Mouse (Mus musculus) neutrophil, adult 5-6 weeks (primary cell): ENCODE results near the gene Apbb2. TPM values are rescaled to one million over a fixed set of nuclear protein-coding genes. Genes with fewer than 3 reads are reported as not detected.
A peak's percentile ranks its signal among the peaks of the same experiment; 100 is the strongest.

Source experiments
- ATAC-seq: fragments of 151-379, 151-347 bp; 2 replicates; pipeline ENCODE4 v1.8.0; 2017; ENCODE audit warnings: mild to moderate bottlenecking, moderate TSS enrichment; ENCODE audit not compliant: insufficient number of reproducible peaks, poor library complexity, low FRiP score, severe bottlenecking; ENCODE audit errors: extremely low read depth
- total RNA-seq: library from RNA; stranded (forward); fragments of 200-1000 nt; gene quantifications from 2 replicates; pipeline ENCODE4 v1.2.3, GENCODE M21; 2017

The Apbb2 gene
- total RNA-seq, 1 experiment from 2014 or later: 0.35 TPM

- ATAC-seq: no peak
Observed at GRCm38 (mm10) chr5:66406431-66406830, 212.2 kb downstream of the Apbb2 start.

- ATAC-seq: no peak
Observed at GRCm38 (mm10) chr5:66405731-66406399, 212.7 kb downstream of the Apbb2 start.

GRCm38 (mm10) chr5:66405305-66405704 is 213.3 kb downstream of the Apbb2 start:
- no peak for ATAC-seq

DNA sequence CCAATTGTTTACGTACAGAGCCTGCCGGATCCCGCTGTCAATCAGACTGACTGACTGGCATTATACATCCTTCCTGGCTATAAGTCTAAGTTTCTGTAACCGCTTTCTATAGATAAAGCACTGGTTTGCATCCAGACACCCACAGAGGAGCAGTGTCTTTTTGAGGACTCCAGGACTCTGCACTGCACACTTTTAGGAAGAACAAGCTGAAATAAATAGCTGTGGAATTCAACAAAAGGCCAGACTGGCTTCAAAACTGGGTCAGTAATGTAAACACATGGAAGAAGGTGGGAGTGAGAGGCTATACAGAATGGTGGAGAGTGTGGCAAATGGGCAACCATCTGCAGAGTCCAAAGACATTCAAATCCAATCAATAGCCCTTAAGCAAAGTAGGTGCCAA is 218.0 kb downstream of the Apbb2 start:
- ATAC-seq: no peak

DNA sequence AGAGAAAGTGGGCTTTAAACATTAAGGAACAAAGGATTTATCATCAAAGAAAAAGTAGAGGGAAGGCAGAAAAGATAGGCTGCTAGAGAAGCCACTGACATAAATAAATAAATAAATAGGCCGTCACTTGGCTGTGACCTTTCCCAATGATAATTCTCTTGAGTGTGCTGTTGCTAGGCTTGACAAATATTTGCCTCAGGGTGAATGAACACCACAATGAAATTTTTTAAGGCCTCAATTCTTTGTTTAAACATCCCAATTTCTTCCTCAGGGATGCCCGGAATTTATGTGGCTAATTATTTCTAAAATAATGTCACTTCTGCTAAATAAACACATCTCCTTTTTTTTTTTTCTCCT is 219.3 kb downstream of the Apbb2 start:
- ATAC-seq: no peak

GRCm38 (mm10) chr5:66398530-66399263 is 219.9 kb downstream of the Apbb2 start:
- ATAC-seq: no peak

- no peak for ATAC-seq
Observed at GRCm38 (mm10) chr5:66393767-66394446, 224.7 kb downstream of the Apbb2 start.

DNA sequence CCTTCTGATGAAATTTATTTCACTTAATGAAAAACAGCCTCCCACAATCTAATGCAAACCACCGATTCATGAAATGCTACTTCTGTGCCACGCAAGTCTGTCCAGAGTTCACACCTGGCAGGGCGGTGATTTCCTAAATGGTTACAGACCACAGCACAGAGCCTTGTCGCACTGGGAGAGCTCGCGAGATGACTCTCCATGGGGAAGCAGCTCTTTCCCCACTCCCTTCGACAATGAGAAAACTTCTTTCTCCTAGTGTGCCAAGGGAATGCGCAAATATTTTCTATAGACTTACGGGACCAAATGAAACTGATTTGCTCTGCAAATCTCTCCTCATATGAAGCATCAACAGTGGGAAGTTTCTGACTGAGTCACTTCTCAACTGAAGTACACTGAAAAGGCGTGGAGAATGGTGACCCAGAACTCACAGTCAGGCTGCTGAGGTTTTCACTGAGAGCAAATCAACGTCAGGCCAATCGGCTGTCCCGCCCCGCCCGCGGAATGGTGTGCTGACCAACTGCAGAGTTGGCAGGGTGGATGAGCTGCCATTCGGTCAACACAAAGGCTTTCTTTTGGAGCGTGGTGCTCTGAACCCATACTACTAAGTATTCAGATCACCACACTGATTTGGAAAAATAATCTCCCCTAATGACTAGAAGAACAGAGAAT is 225.6 kb downstream of the Apbb2 start:
- no peak for ATAC-seq

DNA sequence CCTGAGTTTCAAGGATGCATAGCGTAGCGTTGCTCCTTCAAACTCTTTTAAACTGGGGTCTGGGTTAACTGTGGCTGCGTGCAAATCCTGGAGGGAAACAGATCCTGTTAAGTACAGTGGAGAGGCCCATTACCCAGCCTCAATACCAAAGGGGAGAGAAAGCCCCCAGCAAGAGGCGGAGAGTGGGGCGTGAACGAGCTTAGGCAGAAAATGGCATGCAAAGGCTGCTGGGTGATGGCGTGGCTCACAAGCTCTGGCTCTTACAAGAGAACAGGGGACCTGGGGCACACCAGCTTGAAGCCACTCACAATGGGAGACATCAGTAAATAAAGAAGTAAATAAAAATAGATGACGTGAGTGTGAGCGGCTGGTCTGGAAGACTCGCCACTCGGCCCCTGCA is 226.8 kb downstream of the Apbb2 start:
- ATAC-seq: no peak

- ATAC-seq: no peak
Observed at GRCm38 (mm10) chr5:66391299-66391698, 227.3 kb downstream of the Apbb2 start.

DNA sequence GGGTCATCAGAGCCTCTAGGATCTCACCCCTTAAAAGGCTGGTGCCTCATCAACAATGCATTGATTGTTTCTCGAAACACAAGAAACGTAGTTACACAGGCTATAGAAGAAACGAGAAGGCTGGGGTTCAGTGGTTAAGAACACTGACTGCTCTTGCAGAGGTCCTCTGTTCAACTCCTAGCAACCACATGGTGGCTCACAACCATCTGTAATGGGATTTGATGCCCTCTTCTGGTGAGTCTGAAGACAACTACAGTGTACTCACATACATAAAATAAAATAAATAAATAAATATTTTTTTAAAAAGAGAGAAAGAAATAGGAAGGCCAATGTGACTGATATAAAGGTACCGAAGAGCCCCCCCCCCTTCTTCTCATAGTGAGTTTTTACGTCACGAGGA is 228.0 kb downstream of the Apbb2 start:
- ATAC-seq: no peak

- ATAC-seq: no peak
Observed at GRCm38 (mm10) chr5:66387481-66387880, 231.1 kb downstream of the Apbb2 start.

GRCm38 (mm10) chr5:66385636-66386035 is 232.9 kb downstream of the Apbb2 start:
- 0 out of 2 replicates have a peak, but pooled peaks have one; percentile 30 for ATAC-seq

- ATAC-seq: no peak
Observed at GRCm38 (mm10) chr5:66384806-66385446, 233.7 kb downstream of the Apbb2 start.

- no peak for ATAC-seq
Observed at GRCm38 (mm10) chr5:66384114-66384513, 234.5 kb downstream of the Apbb2 start.

DNA sequence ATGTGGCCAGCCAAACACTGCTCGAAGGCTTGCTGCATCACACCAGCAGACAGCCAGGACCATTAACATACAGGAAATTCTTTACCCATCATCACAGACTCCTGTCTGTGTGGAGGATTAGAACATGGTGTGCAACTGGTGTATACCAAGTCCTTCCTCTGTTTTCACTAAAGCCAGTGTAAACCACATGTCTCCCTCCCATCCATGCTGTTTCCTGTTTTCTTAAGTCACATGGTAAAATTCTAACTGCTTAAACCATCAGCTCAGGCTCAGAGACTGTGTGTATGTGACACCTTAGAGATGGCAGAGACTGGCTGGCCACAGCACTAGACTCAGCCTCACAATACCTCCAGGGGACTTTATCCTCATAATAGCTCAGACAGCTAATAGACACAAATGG is 236.5 kb downstream of the Apbb2 start:
- no peak for ATAC-seq

GRCm38 (mm10) chr5:66378968-66379367 is 239.6 kb downstream of the Apbb2 start:
- no peak for ATAC-seq

DNA sequence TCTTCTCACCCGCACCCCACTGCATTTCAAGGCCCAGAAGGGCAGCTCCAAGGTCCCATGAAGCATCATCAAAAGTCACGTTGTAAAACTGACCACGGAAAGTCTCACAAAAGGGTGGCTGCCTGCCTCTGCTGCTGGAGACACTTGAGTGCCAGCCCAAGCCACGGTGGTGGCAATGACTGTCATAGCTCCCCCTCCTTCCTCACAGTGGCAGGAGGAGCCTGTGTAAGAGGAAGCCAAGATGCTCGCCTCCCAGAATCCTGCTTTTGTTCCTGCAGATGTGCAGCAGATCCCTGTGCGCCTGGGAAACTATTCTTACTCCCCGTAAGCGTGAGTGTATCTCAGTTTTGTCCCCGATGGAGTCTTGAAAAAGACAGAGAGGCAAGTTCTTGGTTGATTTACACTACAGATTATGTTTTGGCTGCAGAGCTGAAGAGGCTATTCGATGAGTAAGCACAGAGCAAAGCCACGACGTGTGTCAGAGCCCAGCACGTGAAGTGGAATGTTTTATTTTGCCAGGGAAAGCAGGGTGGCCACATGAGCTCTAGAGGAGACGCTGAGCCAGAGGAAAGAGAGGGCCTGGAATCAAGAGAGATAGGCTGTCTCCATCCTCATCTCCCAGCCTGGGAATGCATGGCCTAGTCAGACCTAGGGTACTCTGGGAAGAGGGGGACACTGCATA is 241.9 kb downstream of the Apbb2 start:
- no peak for ATAC-seq

- no peak for ATAC-seq
Observed at GRCm38 (mm10) chr5:66374413-66374812, 244.2 kb downstream of the Apbb2 start.
